Mouse (Mus musculus): ENCODE measurements at regions not wholly inside any gene's neighbourhood (a gene's known extent, or its start where the extent isn't known, plus 50 kb on each side); places are given as distances from the start of the nearest gene placed in this dataset.

DNA sequence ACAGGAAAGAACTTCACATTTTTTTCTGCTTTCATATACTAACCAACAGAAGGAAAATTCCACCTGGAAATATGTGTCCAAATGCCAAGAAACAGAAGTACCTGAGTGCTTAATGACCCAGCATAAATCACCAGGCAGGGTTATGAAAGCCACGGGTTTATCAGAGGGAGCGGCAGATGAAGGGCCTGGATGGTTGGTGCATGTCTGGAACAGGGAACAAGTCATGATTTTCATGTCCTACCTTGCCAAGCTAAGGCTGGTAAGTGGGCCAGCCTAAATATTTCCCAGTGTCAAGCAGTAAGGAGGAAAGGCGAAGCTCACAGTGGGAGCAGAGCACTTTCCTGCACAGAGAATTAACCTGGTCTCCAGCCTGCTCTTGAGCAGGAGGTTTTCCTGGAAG lies 132.3 kb upstream of the Foxq1 start:
- TF ChIP-seq CTCF (IDR thresholded peaks at IDR 0.05; ENCODE audit: borderline replicate concordance, extremely low read depth, insufficient read depth, insufficient read length) (no peak), POLR2A (IDR thresholded peaks at IDR 0.05; ENCODE audit: borderline replicate concordance, extremely low read depth, insufficient read depth, insufficient read length, poor library complexity, severe bottlenecking) (no peak)
- DNase-seq (ENCODE audit: low read depth): no peak

DNA sequence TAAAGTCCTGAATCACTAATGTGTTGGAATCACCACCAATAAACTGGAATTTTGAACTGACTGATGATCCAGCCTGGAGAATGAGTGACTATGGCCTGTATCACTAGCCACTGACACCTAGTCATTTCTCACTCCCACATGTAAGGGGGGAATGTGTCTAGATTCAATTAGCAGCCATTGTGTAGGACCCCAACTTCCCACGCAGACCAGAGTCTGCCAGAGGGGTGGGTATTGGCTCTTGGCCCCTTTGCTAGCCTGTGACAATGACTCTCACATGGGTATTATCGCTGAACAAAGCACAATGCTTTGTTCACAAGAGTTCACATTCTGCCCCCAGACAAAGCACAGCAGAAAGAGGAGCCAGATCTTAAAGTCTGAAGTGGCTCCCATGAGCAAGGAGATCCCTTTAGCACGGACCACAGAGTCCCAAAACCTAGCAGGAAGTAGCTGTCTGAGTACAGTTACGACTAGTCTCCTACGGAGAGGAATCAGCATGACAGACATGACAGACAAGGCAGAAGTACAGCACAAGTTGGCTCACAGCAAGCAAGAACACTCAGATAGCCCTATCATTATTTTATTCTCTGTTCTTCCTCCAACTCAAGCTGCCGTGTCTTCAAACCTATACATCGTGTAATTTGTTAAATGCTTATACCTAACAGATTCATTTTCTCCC lies 130.0 kb upstream of the Foxq1 start:
- TF ChIP-seq POLR2A (IDR thresholded peaks at IDR 0.05; ENCODE audit: borderline replicate concordance, extremely low read depth, insufficient read depth, insufficient read length, poor library complexity, severe bottlenecking) (no peak), CTCF (IDR thresholded peaks at IDR 0.05; ENCODE audit: borderline replicate concordance, extremely low read depth, insufficient read depth, insufficient read length) (no peak)
- DNase-seq (ENCODE audit: low read depth): no peak

DNA sequence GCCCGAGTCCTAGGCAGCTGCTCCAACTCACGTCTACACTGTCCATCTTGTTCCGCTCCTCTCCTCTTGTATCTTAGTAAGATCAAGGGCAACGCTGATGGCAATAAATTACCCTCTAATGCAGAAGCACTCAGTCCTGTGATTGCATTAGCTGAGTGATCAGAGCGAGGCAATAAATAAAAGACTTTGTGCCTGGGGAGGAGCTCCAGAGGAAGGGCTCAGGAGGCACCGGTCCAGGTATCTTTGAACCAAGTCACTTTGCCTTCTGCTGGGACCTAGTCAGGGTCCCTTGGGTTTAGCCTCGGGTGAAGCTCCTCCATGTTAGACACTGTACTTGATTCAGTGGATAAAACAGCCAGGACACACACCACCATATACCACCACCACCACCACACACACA lies 119.5 kb upstream of the Foxq1 start:
- DNase-seq (ENCODE audit: low read depth): no peak

DNA sequence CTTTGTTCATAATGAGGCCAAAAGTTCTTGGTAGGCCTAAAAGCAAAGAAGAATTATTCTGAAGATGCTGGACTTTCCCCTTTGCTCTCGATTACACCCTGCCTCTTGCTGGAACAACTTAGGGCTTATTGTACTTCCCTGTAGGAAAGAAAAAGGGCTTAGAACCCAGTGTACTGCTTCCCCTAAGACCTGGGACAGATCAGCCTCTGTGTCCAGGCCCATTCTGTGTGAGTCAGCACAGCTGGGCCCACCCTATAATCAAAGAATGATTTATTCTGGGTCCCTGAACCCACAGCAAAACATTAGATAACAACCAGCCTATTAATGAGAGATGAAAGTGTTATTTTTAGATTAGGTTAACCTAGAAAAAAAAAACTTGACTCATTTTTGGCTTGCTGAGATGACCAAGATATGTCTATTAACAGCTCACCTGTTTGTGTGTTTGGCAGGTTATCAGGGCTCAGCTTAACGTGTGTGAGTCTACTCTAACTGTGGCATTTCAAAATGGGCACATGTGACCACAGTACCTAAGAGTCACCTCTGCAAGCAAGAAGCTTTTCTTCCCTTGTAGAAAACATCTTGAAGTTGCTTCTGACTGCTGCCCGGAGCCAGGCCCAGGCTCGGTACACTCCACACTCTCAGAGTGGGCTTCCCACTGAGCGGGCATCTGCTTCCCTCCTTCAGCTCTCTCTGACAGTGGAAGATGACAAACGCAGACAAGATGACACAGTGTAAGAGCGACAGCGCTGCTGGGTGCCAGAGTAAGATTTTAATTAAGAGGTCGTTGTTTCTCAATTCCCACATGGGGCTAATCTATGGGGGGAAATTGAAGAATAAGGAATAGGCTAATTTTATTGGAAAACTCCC lies 115.9 kb upstream of the Foxq1 start:
- TF ChIP-seq POLR2A (IDR thresholded peaks at IDR 0.05; ENCODE audit: borderline replicate concordance, extremely low read depth, insufficient read depth, insufficient read length, poor library complexity, severe bottlenecking) (no peak), CTCF (IDR thresholded peaks at IDR 0.05; ENCODE audit: borderline replicate concordance, extremely low read depth, insufficient read depth, insufficient read length) (no peak)
- peak; percentile 18 for DNase-seq (ENCODE audit: low read depth)

More for the DNA sequence above, 119.5 kb upstream of the Foxq1 start:
- no peak for TF ChIP-seq POLR2A (IDR thresholded peaks at IDR 0.05; ENCODE audit: borderline replicate concordance, extremely low read depth, insufficient read depth, insufficient read length, poor library complexity, severe bottlenecking)
- no peak for TF ChIP-seq CTCF (IDR thresholded peaks at IDR 0.05; ENCODE audit: borderline replicate concordance, extremely low read depth, insufficient read depth, insufficient read length)

DNA sequence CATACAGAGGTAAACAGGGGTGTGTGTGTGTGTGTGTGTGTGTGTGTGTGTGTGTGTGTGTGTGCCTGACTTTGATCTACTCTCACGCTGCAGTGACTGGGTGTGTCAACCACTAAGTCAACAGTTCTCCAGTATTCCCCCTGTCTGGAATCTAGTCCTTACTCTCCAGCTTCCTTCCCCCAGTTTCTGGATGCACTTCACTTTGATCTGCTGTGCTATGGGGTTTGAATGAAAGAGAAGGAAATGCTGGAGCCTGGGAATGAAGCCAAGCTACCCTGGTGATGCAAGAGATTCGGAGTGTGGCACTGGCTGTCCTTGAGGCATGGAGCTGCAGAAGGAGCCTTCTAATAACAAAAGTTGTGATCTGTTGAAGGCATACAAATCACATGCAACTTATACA lies 97.1 kb upstream of the Foxq1 start:
- DNase-seq (ENCODE audit: low read depth): peak; percentile 57
- TF ChIP-seq CTCF (IDR thresholded peaks at IDR 0.05; ENCODE audit: borderline replicate concordance, extremely low read depth, insufficient read depth, insufficient read length) (no peak), POLR2A (IDR thresholded peaks at IDR 0.05; ENCODE audit: borderline replicate concordance, extremely low read depth, insufficient read depth, insufficient read length, poor library complexity, severe bottlenecking) (no peak)

DNA sequence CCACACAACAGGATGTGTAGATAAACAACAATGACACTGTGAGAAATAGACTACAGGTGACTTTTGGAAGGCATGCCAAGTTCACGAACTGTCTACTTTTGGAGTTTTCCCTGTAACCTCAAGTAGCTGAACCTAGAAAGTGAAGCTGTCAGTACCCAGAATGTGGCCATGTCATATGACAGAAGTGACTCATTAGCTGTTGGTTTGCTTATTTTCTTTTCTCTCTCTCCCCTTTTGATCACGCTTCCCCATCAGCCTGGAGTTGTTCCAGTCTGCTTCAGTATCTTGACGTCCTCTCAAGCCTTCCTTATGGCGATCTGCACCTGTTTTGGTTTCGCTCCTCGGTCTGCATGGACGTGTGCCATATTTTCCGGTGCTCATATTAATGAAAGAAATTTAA lies 90.8 kb upstream of the Foxq1 start:
- DNase-seq (ENCODE audit: low read depth): no peak

DNA sequence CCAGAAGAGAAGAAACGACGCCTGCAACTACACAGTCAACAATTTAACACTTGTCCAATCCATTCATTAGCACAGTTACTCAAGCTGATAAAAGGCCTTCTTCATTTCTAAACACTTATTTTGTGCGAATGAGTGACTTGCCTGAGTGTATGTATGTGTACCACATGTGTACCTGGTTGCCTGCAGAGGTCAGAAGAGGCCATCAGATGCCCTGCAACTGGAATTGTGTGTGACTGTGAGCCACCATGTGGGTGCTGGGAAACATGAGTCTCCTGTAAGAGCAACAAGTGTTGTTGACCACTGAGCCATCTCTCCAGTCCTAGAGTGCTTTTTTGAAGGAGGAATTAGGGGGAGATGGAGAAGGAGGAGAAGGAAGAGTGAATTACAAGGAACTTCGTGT lies 90.2 kb upstream of the Foxq1 start:
- TF ChIP-seq CTCF (IDR thresholded peaks at IDR 0.05; ENCODE audit: borderline replicate concordance, extremely low read depth, insufficient read depth, insufficient read length) (no peak), POLR2A (IDR thresholded peaks at IDR 0.05; ENCODE audit: borderline replicate concordance, extremely low read depth, insufficient read depth, insufficient read length, poor library complexity, severe bottlenecking) (no peak)
- DNase-seq (ENCODE audit: low read depth): no peak

More for the DNA sequence above, 90.8 kb upstream of the Foxq1 start:
- TF ChIP-seq POLR2A (IDR thresholded peaks at IDR 0.05; ENCODE audit: borderline replicate concordance, extremely low read depth, insufficient read depth, insufficient read length, poor library complexity, severe bottlenecking) (no peak), CTCF (IDR thresholded peaks at IDR 0.05; ENCODE audit: borderline replicate concordance, extremely low read depth, insufficient read depth, insufficient read length) (no peak)

DNA sequence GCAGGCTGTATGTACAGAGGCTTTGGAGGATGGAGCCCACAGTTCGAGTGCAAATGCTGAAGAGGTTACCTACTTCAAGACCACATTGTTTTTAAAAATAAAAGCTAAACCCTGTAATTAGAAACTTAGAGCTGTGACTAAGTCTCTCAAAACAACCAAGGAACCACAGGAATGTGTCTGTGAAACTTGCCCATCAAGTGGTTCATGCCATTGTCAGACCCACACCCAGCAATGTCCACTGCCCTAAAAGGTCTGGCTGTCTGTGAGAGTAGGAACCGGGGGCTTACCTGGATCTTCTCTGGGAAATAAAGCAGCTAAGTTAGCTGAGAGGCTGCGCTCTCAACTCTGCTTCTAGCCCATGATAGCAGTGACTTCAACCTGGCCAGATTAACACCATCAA lies 87.8 kb upstream of the Foxq1 start:
- no peak for DNase-seq (ENCODE audit: low read depth)
- TF ChIP-seq CTCF (IDR thresholded peaks at IDR 0.05; ENCODE audit: borderline replicate concordance, extremely low read depth, insufficient read depth, insufficient read length) (no peak), POLR2A (IDR thresholded peaks at IDR 0.05; ENCODE audit: borderline replicate concordance, extremely low read depth, insufficient read depth, insufficient read length, poor library complexity, severe bottlenecking) (no peak)

DNA sequence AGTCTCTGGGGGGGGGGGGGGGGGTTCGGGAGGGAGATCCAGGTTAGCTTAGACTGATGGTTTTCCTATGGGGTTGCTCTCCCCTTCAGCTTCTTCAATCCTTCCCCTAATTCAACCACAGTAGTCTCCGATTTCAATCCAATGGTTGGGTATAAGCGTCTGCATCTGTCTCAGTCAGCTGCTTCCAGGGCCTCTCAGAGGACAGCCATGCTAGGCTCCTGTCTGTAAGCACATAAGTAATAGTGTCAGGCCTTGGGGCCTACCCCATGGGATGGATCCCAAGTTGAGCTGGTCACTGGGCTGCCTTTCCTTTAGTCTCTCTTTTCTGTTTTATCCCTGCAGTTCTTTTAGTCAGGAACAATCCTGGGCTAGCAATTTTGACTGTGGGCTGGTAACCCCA lies 87.0 kb upstream of the Foxq1 start:
- TF ChIP-seq CTCF (IDR thresholded peaks at IDR 0.05; ENCODE audit: borderline replicate concordance, extremely low read depth, insufficient read depth, insufficient read length) (no peak), POLR2A (IDR thresholded peaks at IDR 0.05; ENCODE audit: borderline replicate concordance, extremely low read depth, insufficient read depth, insufficient read length, poor library complexity, severe bottlenecking) (no peak)

DNA sequence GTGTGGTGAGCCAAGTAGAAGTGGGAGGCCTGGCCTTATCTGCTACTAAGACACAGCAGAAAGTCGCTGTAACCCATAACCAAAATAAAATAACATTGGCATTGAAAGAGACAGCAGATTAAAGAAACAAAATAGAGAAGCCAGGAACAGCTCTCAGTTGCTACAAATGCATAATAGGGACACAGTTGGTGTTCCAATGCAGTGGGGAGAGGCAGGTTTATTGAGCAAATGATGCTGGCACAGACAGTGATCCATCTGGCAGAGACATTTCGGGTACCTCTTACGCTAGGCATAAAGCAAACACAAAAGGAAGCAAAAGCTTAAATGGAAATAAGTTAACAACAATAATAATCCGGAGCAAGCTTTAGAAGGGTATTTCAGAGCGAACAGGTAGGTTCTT lies 83.6 kb upstream of the Foxq1 start:
- DNase-seq (ENCODE audit: low read depth): peak; percentile 81
- TF ChIP-seq CTCF (IDR thresholded peaks at IDR 0.05; ENCODE audit: borderline replicate concordance, extremely low read depth, insufficient read depth, insufficient read length): no peak

More for the DNA sequence above, 87.0 kb upstream of the Foxq1 start:
- no peak for DNase-seq (ENCODE audit: low read depth)

DNA sequence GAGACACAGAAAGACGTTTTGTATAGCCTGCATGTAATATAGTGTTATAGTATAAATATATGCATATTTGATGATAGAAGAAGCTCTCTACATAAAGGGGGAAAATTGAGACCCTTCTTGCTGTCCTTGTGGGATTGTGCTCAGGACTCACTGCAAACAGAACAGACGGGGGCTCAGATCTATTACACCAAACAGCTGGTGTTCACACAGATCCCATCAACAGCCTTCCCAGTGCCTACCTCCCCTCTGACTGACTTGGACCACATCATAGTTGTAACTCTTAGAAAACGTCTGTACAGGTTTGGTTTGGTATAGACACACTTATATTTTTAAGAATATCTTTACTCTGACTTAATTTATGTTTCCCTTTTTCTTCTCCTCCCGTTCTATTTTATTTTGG lies 83.1 kb upstream of the Foxq1 start:
- TF ChIP-seq CTCF (IDR thresholded peaks at IDR 0.05; ENCODE audit: borderline replicate concordance, extremely low read depth, insufficient read depth, insufficient read length) (no peak), POLR2A (IDR thresholded peaks at IDR 0.05; ENCODE audit: borderline replicate concordance, extremely low read depth, insufficient read depth, insufficient read length, poor library complexity, severe bottlenecking) (no peak)
- peak; percentile 32 for DNase-seq (ENCODE audit: low read depth)

DNA sequence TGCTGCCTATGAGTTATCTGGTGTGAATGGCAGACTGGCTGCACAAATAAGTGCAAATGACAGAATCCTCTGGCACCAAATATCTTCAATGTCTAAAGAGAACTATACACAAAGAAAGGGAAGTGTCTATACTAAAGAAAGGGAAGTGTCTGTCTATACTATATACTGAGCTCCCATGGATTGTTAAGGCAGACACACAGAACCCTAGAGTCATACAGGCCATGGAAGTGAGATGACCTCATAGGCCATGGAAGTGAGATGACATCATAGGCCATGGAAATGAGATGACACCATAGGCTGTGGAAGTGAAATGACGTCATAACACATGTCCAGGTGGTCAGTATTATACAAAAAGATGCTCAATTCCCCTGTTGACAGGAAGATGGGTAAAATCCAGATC lies 82.7 kb upstream of the Foxq1 start:
- DNase-seq (ENCODE audit: low read depth): no peak
- TF ChIP-seq POLR2A (IDR thresholded peaks at IDR 0.05; ENCODE audit: borderline replicate concordance, extremely low read depth, insufficient read depth, insufficient read length, poor library complexity, severe bottlenecking): no peak
- TF ChIP-seq CTCF (IDR thresholded peaks at IDR 0.05; ENCODE audit: borderline replicate concordance, extremely low read depth, insufficient read depth, insufficient read length): no peak

Data from brain, embryonic 14.5 days (tissue).